Mouse (Mus musculus) thymus, adult 2 months (tissue): ENCODE measurements around the gene Spef2.

Experiments
- CTCF ChIP-seq: fragments of 200-500 bp; IDR thresholded peaks from 2 replicates; pipeline ENCODE4 v1.5.1; 2012; ENCODE audit warnings: mild to moderate bottlenecking, control low read depth, low read length, moderate library complexity, borderline replicate concordance; ENCODE audit not compliant: control insufficient read depth, poor library complexity, insufficient read depth; ENCODE audit errors: extremely low read depth
- POLR2A ChIP-seq: fragments of 200-500 bp; IDR thresholded peaks from 2 replicates; pipeline ENCODE4 v1.6.1; 2012; ENCODE audit warnings: mild to moderate bottlenecking, low read length, control low read depth, moderate library complexity; ENCODE audit not compliant: control insufficient read depth, poor library complexity, insufficient read depth; ENCODE audit errors: extremely low read depth

- no peak for TF ChIP-seq POLR2A
- TF ChIP-seq CTCF = no peak
Observed at GRCm38 (mm10) chr15:9794131-9794530, 45.5 kb upstream of the Spef2 start.
